Mouse (Mus musculus) stomach, embryonic 15.5 days (tissue): Measurements from ENCODE around the gene Scpep1. TPM values are rescaled to one million over a fixed set of nuclear protein-coding genes. Genes with fewer than 3 reads are reported as not detected.
"Not testable (repeated sequence)": the region's sequence is repeated elsewhere in the genome, so short reads cannot be mapped to it uniquely, and the experiment has no call there.

ENCODE experiments used
- ATAC-seq: fragments of 200-750 bp; cut with Nextera tagmentation; 2 replicates; pipeline ENCODE4 v1.8.0; 2017; ENCODE audit warnings: low read depth, moderate number of reproducible peaks, moderate TSS enrichment; ENCODE audit not compliant: insufficient read depth, low FRiP score
- H3K27ac ChIP-seq: fragments of 300-500 bp; sonication (generic); 2 replicates; pipeline ENCODE4 v1.5.1; 2015; ENCODE audit warnings: mild to moderate bottlenecking, inconsistent platforms
- H3K27me3 ChIP-seq: fragments of 300-500 bp; sonication (generic); replicated peaks from 2 replicates; pipeline ENCODE4 v1.6.1; 2015; ENCODE audit warnings: inconsistent platforms
- H3K36me3 ChIP-seq: fragments of 300-500 bp; sonication (generic); 2 replicates; pipeline ENCODE4 v1.6.1; 2015; ENCODE audit warnings: inconsistent platforms
- H3K4me1 ChIP-seq: fragments of 300-500 bp; sonication (generic); 2 replicates; pipeline ENCODE4 v1.6.1; 2015; ENCODE audit warnings: inconsistent platforms
- H3K4me2 ChIP-seq: fragments of 300-500 bp; sonication (generic); 2 replicates; pipeline ENCODE4 v1.6.1; 2015; ENCODE audit warnings: mild to moderate bottlenecking, inconsistent platforms
- H3K4me3 ChIP-seq: fragments of 300-500 bp; sonication (generic); replicated peaks from 2 replicates; pipeline ENCODE4 v1.5.1; 2015; ENCODE audit warnings: inconsistent platforms
- H3K9ac ChIP-seq: fragments of 300-500 bp; sonication (generic); 2 replicates; pipeline ENCODE4 v1.6.1; 2015; ENCODE audit warnings: inconsistent platforms
- H3K9me3 ChIP-seq: fragments of 300-500 bp; sonication (generic); 2 replicates; pipeline ENCODE4 v1.6.1; 2016; ENCODE audit warnings: inconsistent platforms
- WGBS: fragments of 180-500 bp; shearing (Covaris S2); methylation state at CpG from one replicate; pipeline ENCODE4 v1.1.7; 2015; 5-methylcytosine and 5-hydroxymethylcytosine counted together
- polyA plus RNA-seq: library from polyadenylated mRNA; unstranded; fragments of >200 nt; fragmentation: Nextera tagmentation; extraction: Ambion mirVana; gene quantifications from 2 replicates; pipeline ENCODE4 v1.2.1, GENCODE M21; 2015

Gene Scpep1
- polyA plus RNA-seq, 1 experiment from 2014 or later, result 74.5 TPM

GRCm38 (mm10) chr11:88891921-88892561 is 63.2 kb downstream of the Scpep1 start:
- not testable (repeated sequence) for H3K27ac ChIP-seq, H3K4me2 ChIP-seq, H3K36me3 ChIP-seq, H3K4me3 ChIP-seq, ATAC-seq, H3K9me3 ChIP-seq, H3K27me3 ChIP-seq, H3K9ac ChIP-seq, H3K4me1 ChIP-seq
- 94% methylated on average over 20 of the region's 24 CpGs for WGBS

- not testable (repeated sequence) for H3K9me3 ChIP-seq, H3K27me3 ChIP-seq, H3K4me1 ChIP-seq, H3K27ac ChIP-seq, H3K4me3 ChIP-seq, H3K36me3 ChIP-seq, H3K9ac ChIP-seq, H3K4me2 ChIP-seq, ATAC-seq
- WGBS, result 93% methylated on average over 12 of the region's 12 CpGs
Observed at GRCm38 (mm10) chr11:88891446-88891845, 63.8 kb downstream of the Scpep1 start.

DNA sequence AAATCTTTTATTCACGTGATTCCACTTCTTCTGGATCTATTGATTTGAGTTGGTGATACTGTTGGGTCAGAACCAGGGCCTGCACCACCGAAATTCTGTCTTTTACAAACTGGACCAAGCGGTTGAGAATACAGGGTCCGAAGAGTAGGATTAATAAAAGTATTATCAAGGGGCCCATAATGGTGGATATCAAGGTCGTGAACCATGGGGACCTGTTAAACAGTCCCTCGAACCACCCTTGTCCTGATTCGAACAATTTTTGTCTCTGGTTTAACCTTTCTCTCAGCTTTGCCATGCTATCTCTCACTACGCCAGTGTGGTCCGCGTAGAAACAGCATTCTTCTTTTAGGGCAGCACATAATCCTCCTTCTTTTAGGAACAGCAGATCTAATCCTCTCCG is 64.4 kb downstream of the Scpep1 start:
- not testable (repeated sequence) for ATAC-seq, H3K27ac ChIP-seq, H3K27me3 ChIP-seq, H3K4me1 ChIP-seq, H3K9me3 ChIP-seq, H3K4me3 ChIP-seq, H3K36me3 ChIP-seq, H3K4me2 ChIP-seq, H3K9ac ChIP-seq
- WGBS, result 92% methylated on average over 10 of the region's 11 CpGs

GRCm38 (mm10) chr11:88888996-88889395 is 66.3 kb downstream of the Scpep1 start:
- H3K4me3 ChIP-seq, result no peak overlapping the region
- no peaks in the 10 kb centered on the region for H3K4me1 ChIP-seq
- no peak overlapping the region for H3K27ac ChIP-seq
- H3K9me3 ChIP-seq, result no peaks in the 10 kb centered on the region
- H3K9ac ChIP-seq, result no peak overlapping the region
- H3K27me3 ChIP-seq, result no peaks in the 10 kb centered on the region
- H3K36me3 ChIP-seq, result no peaks in the 10 kb centered on the region
- no peak for ATAC-seq
- 82% methylated on average over 2 of the region's 2 CpGs for WGBS
- no peak overlapping the region for H3K4me2 ChIP-seq

DNA sequence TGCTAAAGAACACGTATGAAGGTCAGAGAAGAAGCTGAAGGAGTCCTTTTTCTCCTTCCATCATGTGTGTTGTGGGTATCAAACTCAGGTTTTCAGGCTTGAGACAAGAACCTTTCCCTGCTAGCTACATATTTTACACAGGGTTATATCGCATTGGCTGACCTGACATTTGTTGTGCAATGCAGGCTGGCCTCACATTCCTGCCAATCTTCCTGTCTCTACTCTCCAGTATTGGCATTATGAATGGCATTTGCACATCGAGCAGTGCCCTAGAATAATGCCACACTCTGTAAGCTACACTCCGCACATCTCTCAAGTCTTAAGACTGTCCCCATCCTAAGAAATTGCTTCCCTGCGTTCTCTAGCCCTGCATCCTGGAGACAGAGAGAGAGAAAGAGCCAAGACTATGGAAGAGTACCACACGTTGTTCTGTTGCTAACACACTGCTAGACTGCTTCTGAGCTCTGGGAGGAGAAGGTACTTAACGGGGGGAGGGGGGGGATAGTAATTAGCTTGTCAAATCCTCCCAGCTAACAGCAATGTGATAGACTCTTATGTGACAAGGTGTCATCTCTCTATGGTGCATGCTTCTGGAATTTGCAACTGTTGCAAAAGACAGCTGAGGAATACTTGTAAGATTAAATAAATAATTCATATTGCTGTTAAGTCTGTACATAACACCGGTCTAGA is 70.7 kb downstream of the Scpep1 start:
- no peak for ATAC-seq
- Histone ChIP-seq H3K4me1 (no peaks in the 10 kb centered on the region), H3K36me3 (no peaks in the 10 kb centered on the region), H3K9ac (no peak overlapping the region), H3K4me3 (no peak overlapping the region), H3K27me3 (no peaks in the 10 kb centered on the region), H3K27ac (no peak overlapping the region), H3K4me2 (no peak overlapping the region), H3K9me3 (no peaks in the 10 kb centered on the region)
- 66% methylated on average over 8 of the region's 8 CpGs for WGBS

DNA sequence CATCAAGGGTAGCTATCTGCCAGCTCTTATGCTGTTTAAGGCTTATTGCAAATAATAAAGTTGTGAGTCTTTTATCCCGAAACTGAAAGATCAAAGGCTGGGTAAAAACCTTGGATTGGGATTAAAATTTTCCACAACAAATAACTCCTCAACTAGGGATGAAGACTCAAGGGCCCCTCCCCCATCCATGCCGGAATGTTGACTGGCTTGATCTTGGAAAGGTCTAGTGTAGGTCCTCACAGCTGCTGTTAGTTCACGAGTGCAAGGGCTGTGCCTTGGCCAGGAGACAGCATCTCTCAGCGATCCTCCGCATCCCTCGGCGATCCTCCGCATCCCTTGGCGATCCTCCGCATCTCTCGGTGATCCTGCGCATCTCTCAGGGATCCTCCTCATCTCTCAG is 77.3 kb downstream of the Scpep1 start:
- Histone ChIP-seq H3K9me3 (no peaks in the 10 kb centered on the region), H3K27me3 (peaks cover 4% of the 10 kb centered on the region), H3K4me2 (no peak overlapping the region), H3K4me1 (0 out of 2 replicates have a peak, but pooled peaks cover 3% of the 10 kb centered on the region), H3K9ac (no peak overlapping the region), H3K4me3 (no peak overlapping the region), H3K27ac (no peak overlapping the region), H3K36me3 (no peaks in the 10 kb centered on the region)
- WGBS, result 88% methylated on average over 12 of the region's 12 CpGs
- no peak for ATAC-seq

Other genes with a start within 250 kb of the Scpep1 start
- 12.1 and 13.7 TPM in 2 replicates for gene Msi2, start 237.0 kb downstream of the Scpep1 start, polyA plus RNA-seq
- gene Akap1, start 90.9 kb downstream of the Scpep1 start, polyA plus RNA-seq, result 23.5 and 24.6 TPM in 2 replicates
- gene Elobl, start 11.5 kb upstream of the Scpep1 start, polyA plus RNA-seq, result not detected in 2 replicates
- 14.4 and 15.7 TPM in 2 replicates for gene Coil, start 14.8 kb upstream of the Scpep1 start, polyA plus RNA-seq
- gene Trim25, start 43.9 kb upstream of the Scpep1 start, polyA plus RNA-seq, result 28.4 and 29.6 TPM in 2 replicates
- 3.8 and 4.0 TPM in 2 replicates for gene Dgke, start 111.4 kb upstream of the Scpep1 start, polyA plus RNA-seq
- gene Gm525, start 118.4 kb upstream of the Scpep1 start, polyA plus RNA-seq, result 1.7 and 2.1 TPM in 2 replicates